Mouse (Mus musculus) MEL (cell line): ENCODE measurements around the gene Vps53. TPM values are rescaled to one million over a fixed set of nuclear protein-coding genes. Genes with fewer than 3 reads are reported as not detected.
A peak's percentile ranks its signal among the peaks of the same experiment; 100 is the strongest.

Source experiments
- DNase-seq: peaks from one replicate; pipeline ENCODE4 v3.0.0; 2011; ENCODE audit warnings: low read depth, low spot score
- H3K27ac ChIP-seq: 2 replicates; pipeline ENCODE4 v1.5.1; 2012; ENCODE audit warnings: low read depth, mild to moderate bottlenecking, control low read depth, low read length, moderate library complexity; ENCODE audit not compliant: control insufficient read depth
- H3K27me3 ChIP-seq, 2 experiments: fragments of 150-350 bp in 1 of 2; sonication (generic) in 1 of 2; 2 replicates each; pipeline ENCODE4 v1.6.1; 2012; ENCODE audit warnings: low read length in 2 of 2, mild to moderate bottlenecking in 2 of 2, improper control_type of control experiment in 1 of 2, moderate library complexity in 1 of 2; ENCODE audit not compliant: insufficient read depth in 2 of 2, control insufficient read depth in 1 of 2
- H3K36me3 ChIP-seq, 2 experiments: 2 replicates each; pipeline ENCODE4 v1.6.1; 2012 to 2014; ENCODE audit warnings: low read length in 2 of 2, improper control_type of control experiment in 1 of 2, inconsistent platforms in 1 of 2, mild to moderate bottlenecking in 1 of 2; ENCODE audit not compliant: insufficient read depth in 2 of 2, control insufficient read depth in 1 of 2
- H3K4me1 ChIP-seq, 2 experiments: fragments of 150-350 bp in 1 of 2; sonication (generic) in 1 of 2; 2 replicates each; pipeline ENCODE4 v1.6.1; 2012; ENCODE audit warnings: low read length in 2 of 2, improper control_type of control experiment in 1 of 2, mild to moderate bottlenecking in 1 of 2; ENCODE audit not compliant: insufficient read depth in 2 of 2, control insufficient read depth in 1 of 2
- H3K4me3 ChIP-seq, 2 experiments: fragments of 150-350 bp in 1 of 2; sonication (generic) in 1 of 2; 2 replicates each; pipeline ENCODE4 v1.5.1; 2012; ENCODE audit warnings: low read depth in 2 of 2, low read length in 2 of 2, mild to moderate bottlenecking in 2 of 2, moderate library complexity in 2 of 2, control low read depth in 1 of 2, improper control_type of control experiment in 1 of 2; ENCODE audit not compliant: control insufficient read depth in 1 of 2, insufficient read depth in 1 of 2
- H3K79me2 ChIP-seq: 2 replicates; pipeline ENCODE4 v1.6.1; 2012; ENCODE audit warnings: mild to moderate bottlenecking, low read length, moderate library complexity; ENCODE audit not compliant: control insufficient read depth, poor library complexity, insufficient read depth
- H3K9ac ChIP-seq: 2 replicates; pipeline ENCODE4 v1.6.1; 2012; ENCODE audit warnings: low read depth, mild to moderate bottlenecking, control low read depth, low read length, moderate library complexity; ENCODE audit not compliant: control insufficient read depth, poor library complexity, severe bottlenecking
- H3K9me3 ChIP-seq: fragments of 150-350 bp; sonication (generic); replicated peaks from 2 replicates; pipeline ENCODE4 v1.6.1; 2012; ENCODE audit warnings: mild to moderate bottlenecking, low read length, improper control_type of control experiment, moderate library complexity; ENCODE audit not compliant: insufficient read depth
- BHLHE40 ChIP-seq: IDR thresholded peaks from 2 replicates; pipeline ENCODE4 v1.6.1; 2012; ENCODE audit warnings: low read depth, mild to moderate bottlenecking, inconsistent platforms, low read length, improper control_type of control experiment, borderline replicate concordance
- CTCF ChIP-seq, 3 experiments: IDR thresholded peaks in 2 of 3; conservative IDR thresholded peaks in 1 of 3; 2 replicates each; pipeline ENCODE4 v1.5.1; 2011 to 2012; ENCODE audit warnings: low read length in 3 of 3, low read depth in 2 of 3, mild to moderate bottlenecking in 2 of 3, improper control_type of control experiment in 1 of 3, inconsistent platforms in 1 of 3, mixed read lengths in 1 of 3, moderate library complexity in 1 of 3; ENCODE audit not compliant: control insufficient read depth in 1 of 3, insufficient read depth in 1 of 3, poor library complexity in 1 of 3, severe bottlenecking in 1 of 3
- E2F4 ChIP-seq: IDR thresholded peaks from 2 replicates; pipeline ENCODE4 v1.6.1; 2011; ENCODE audit warnings: low read depth, low read length, improper control_type of control experiment, borderline replicate concordance
- ELF1 ChIP-seq: IDR thresholded peaks from 2 replicates; pipeline ENCODE4 v1.6.1; 2014; ENCODE audit warnings: low read depth, mild to moderate bottlenecking, inconsistent platforms, low read length, improper control_type of control experiment, moderate library complexity
- GATA1 ChIP-seq: IDR thresholded peaks from 2 replicates; pipeline ENCODE4 v1.6.1; 2011; ENCODE audit warnings: low read depth, low read length, improper control_type of control experiment
- HCFC1 ChIP-seq: IDR thresholded peaks from 2 replicates; pipeline ENCODE4 v1.6.1; 2012; ENCODE audit warnings: low read depth, mild to moderate bottlenecking, inconsistent platforms, low read length, improper control_type of control experiment, moderate library complexity
- KAT2A ChIP-seq: conservative IDR thresholded peaks from 2 replicates; pipeline ENCODE4 v1.6.1; 2012; ENCODE audit warnings: low read depth, low read length, improper control_type of control experiment, inconsistent platforms
- MAX ChIP-seq: IDR thresholded peaks from 2 replicates; pipeline ENCODE4 v1.6.1; 2011; ENCODE audit warnings: low read length, improper control_type of control experiment
- MAZ ChIP-seq: IDR thresholded peaks from 2 replicates; pipeline ENCODE4 v1.6.1; 2012; ENCODE audit warnings: low read depth, mild to moderate bottlenecking, inconsistent platforms, low read length, improper control_type of control experiment
- MEF2A ChIP-seq: IDR thresholded peaks from 2 replicates; pipeline ENCODE4 v1.6.1; 2014; ENCODE audit warnings: low read depth, mild to moderate bottlenecking, inconsistent platforms, low read length, improper control_type of control experiment; ENCODE audit not compliant: poor library complexity, insufficient replicate concordance, severe bottlenecking; ENCODE audit errors: extremely low read depth
- MXI1 ChIP-seq: IDR thresholded peaks from 2 replicates; pipeline ENCODE4 v1.6.1; 2011; ENCODE audit warnings: mild to moderate bottlenecking, low read depth, low read length, improper control_type of control experiment
- MYB ChIP-seq: IDR thresholded peaks from 2 replicates; pipeline ENCODE4 v1.6.1; 2011; ENCODE audit warnings: mild to moderate bottlenecking, low read depth, low read length, improper control_type of control experiment
- MYC ChIP-seq: IDR thresholded peaks from 2 replicates; pipeline ENCODE4 v1.6.1; 2011; ENCODE audit warnings: low read depth, mild to moderate bottlenecking, low read length, improper control_type of control experiment, moderate library complexity
- NELFE ChIP-seq: IDR thresholded peaks from 2 replicates; pipeline ENCODE4 v1.6.1; 2011; ENCODE audit warnings: low read depth, low read length, improper control_type of control experiment
- NRF1 ChIP-seq: IDR thresholded peaks from 2 replicates; pipeline ENCODE4 v1.6.1; 2014; ENCODE audit warnings: low read depth, mild to moderate bottlenecking, inconsistent platforms, low read length, improper control_type of control experiment, moderate library complexity; ENCODE audit not compliant: poor library complexity, insufficient read depth, severe bottlenecking
- POLR2A ChIP-seq, 2 experiments: IDR thresholded peaks; 2 replicates each; pipeline ENCODE4 v1.6.1; 2011 to 2012; ENCODE audit warnings: low read length in 2 of 2, mild to moderate bottlenecking in 2 of 2, control low read depth in 1 of 2, improper control_type of control experiment in 1 of 2, low read depth in 1 of 2, moderate library complexity in 1 of 2; ENCODE audit not compliant: control insufficient read depth in 1 of 2, insufficient read depth in 1 of 2, poor library complexity in 1 of 2
- POLR2AphosphoS2 ChIP-seq: IDR thresholded peaks from 2 replicates; pipeline ENCODE4 v1.6.1; 2011; ENCODE audit warnings: low read length, improper control_type of control experiment
- RAD21 ChIP-seq: IDR thresholded peaks from 2 replicates; pipeline ENCODE4 v1.6.1; 2011; ENCODE audit warnings: mild to moderate bottlenecking, low read depth, low read length, improper control_type of control experiment
- SIN3A ChIP-seq: IDR thresholded peaks from 2 replicates; pipeline ENCODE4 v1.6.1; 2012; ENCODE audit warnings: low read length, improper control_type of control experiment, inconsistent platforms
- SMC3 ChIP-seq: IDR thresholded peaks from 2 replicates; pipeline ENCODE4 v1.6.1; 2011; ENCODE audit warnings: low read depth, low read length, improper control_type of control experiment
- TAL1 ChIP-seq: IDR thresholded peaks from 2 replicates; pipeline ENCODE4 v1.6.1; 2012; ENCODE audit warnings: mild to moderate bottlenecking, inconsistent platforms, low read length, moderate library complexity, mixed read lengths
- TBP ChIP-seq: IDR thresholded peaks from 2 replicates; pipeline ENCODE4 v1.8.0; 2011; ENCODE audit warnings: low read depth, low read length, improper control_type of control experiment
- TCF12 ChIP-seq: IDR thresholded peaks from 2 replicates; pipeline ENCODE4 v1.6.1; 2014; ENCODE audit warnings: low read depth, mild to moderate bottlenecking, inconsistent platforms, low read length, improper control_type of control experiment, moderate library complexity
- UBTF ChIP-seq: IDR thresholded peaks from 2 replicates; pipeline ENCODE4 v1.6.1; 2012; ENCODE audit warnings: low read depth, mild to moderate bottlenecking, inconsistent platforms, low read length, improper control_type of control experiment, moderate library complexity, borderline replicate concordance; ENCODE audit not compliant: insufficient read depth
- USF2 ChIP-seq, 2 experiments: IDR thresholded peaks; 2 replicates each; pipeline ENCODE4 v1.6.1; 2011 to 2012; ENCODE audit warnings: improper control_type of control experiment in 2 of 2, low read length in 2 of 2, borderline replicate concordance in 1 of 2, inconsistent platforms in 1 of 2, low read depth in 1 of 2, mild to moderate bottlenecking in 1 of 2; ENCODE audit not compliant: insufficient read depth in 1 of 2
- ZMIZ1 ChIP-seq: IDR thresholded peaks from 2 replicates; pipeline ENCODE4 v1.6.1; 2012; ENCODE audit warnings: low read depth, mild to moderate bottlenecking, inconsistent platforms, low read length, improper control_type of control experiment, moderate library complexity
- polyA plus RNA-seq, 2 experiments: library from polyadenylated mRNA; stranded (reverse) in 1 of 2; unstranded in 1 of 2; fragments of >175 nt in 1 of 2; fragments of >200 nt in 1 of 2; gene quantifications; 2 replicates each; pipeline versions ENCODE4 v1.2.1 to v1.2.4; 2012; ENCODE audit warnings: low replicate concordance in 2 of 2, low read depth in 1 of 2; ENCODE audit not compliant: insufficient read length in 2 of 2, insufficient read depth in 1 of 2, missing spikeins in 1 of 2
- total RNA-seq: library from RNA; depleted of rRNA; stranded (reverse); fragments of 300-350 nt; gene quantifications from 2 replicates; pipeline ENCODE4 v1.2.3, GENCODE M21; 2012

The Vps53 gene
- total and polyA plus RNA-seq, 3 experiments, result 38.4 to 50.4 TPM; not detected in 1

GRCm38 (mm10) chr11:76217390-76217800 is 37.9 kb upstream of the Vps53 start, which contains the start of the genes Dbil5 and Gemin4:
Gene Dbil5 (plus strand): TSS chr11:76217608.
Gene Gemin4 (minus strand): TSS chr11:76217664.
- peak; percentile 100 for DNase-seq
- Histone ChIP-seq H3K36me3 (peaks cover 0 to 9% of the 10 kb centered on the region in 2 experiments; a peak in 2 of 4 replicates), H3K4me3 (peak within 1 kb of the TSS; percentile 66 to 78)
- TF ChIP-seq SMC3, result peak; percentile 68
- TF ChIP-seq HCFC1, result peak; percentile 79
- TF ChIP-seq BHLHE40, result no peak; the same call in 1 of the 2 replicates
- TF ChIP-seq NRF1, result peak; percentile 82
- peak; percentile 92 for TF ChIP-seq ELF1
- TF ChIP-seq SIN3A, result peak; percentile 58; the same call in 1 of the 2 replicates
- 0 out of 2 replicates have a peak, but pooled peaks have one; percentile 74 for TF ChIP-seq MYC
- TF ChIP-seq MAX, result peak; percentile 82; the same call in 1 of the 2 replicates
- no peak for TF ChIP-seq GATA1
- peak; percentile 31 for TF ChIP-seq RAD21
- no peak for TF ChIP-seq MYB
- peak; percentile 80; the same call in 1 of the 2 replicates for TF ChIP-seq E2F4
- peak; percentile 99 for TF ChIP-seq NELFE
- 0 out of 2 replicates have a peak, but pooled peaks have one; percentile 29 for TF ChIP-seq TCF12
- peak; percentile 14; the same call in 1 of the 2 replicates for TF ChIP-seq MAZ
- no peak for TF ChIP-seq UBTF
- TF ChIP-seq TAL1, result no peak
- no peak; the same call in 1 of the 2 replicates for TF ChIP-seq KAT2A
- no peak for TF ChIP-seq USF2 (IDR thresholded peaks at IDR 0.05; ENCODE audit: borderline replicate concordance in 1 of 2, insufficient read depth in 1 of 2, low read depth in 1 of 2, low read length in 2 of 2)
- TF ChIP-seq CTCF (IDR thresholded peaks at IDR 0.05 in 2 of 3, conservative IDR thresholded peaks at IDR 0.05 in 1 of 3; ENCODE audit: control insufficient read depth in 1 of 3, insufficient read depth in 1 of 3, low read depth in 2 of 3, low read length in 3 of 3, poor library complexity in 1 of 3, severe bottlenecking in 1 of 3), result peak; percentile 93 to 98 (median 95)
- no peak for TF ChIP-seq MEF2A
- peak; percentile 79; the same call in 1 of the 2 replicates for TF ChIP-seq POLR2AphosphoS2
- TF ChIP-seq ZMIZ1, result peak; percentile 96; the same call in 1 of the 2 replicates
- TF ChIP-seq MXI1, result peak; percentile 86
- TF ChIP-seq TBP, result peak; percentile 87
- peak; percentile 94 to 97 for TF ChIP-seq POLR2A (IDR thresholded peaks at IDR 0.05; ENCODE audit: control insufficient read depth in 1 of 2, insufficient read depth in 1 of 2, low read depth in 1 of 2, low read length in 2 of 2, poor library complexity in 1 of 2)
- TF ChIP-seq, all 39 proteins: peak for 18
- Histone ChIP-seq H3K27me3 (no peaks in the 10 kb centered on the region), H3K9me3 (no peaks in the 10 kb centered on the region), H3K4me1 (peaks cover 2 to 15% of the 10 kb centered on the region in 2 experiments; a peak in 3 of 4 replicates), H3K27ac (peak within 1 kb of the TSS; percentile 70), H3K9ac (peak within 1 kb of the TSS; percentile 93), H3K79me2 (peaks cover 9% of the 10 kb centered on the region)
